Mouse (Mus musculus) embryonic facial prominence, embryonic 12.5 days (tissue): ENCODE data around the gene Ccdc148. TPM values are rescaled to one million over a fixed set of nuclear protein-coding genes. Genes with fewer than 3 reads are reported as not detected.

Experiments
- polyA plus RNA-seq: library from polyadenylated mRNA; unstranded; fragments of >200 nt; fragmentation: Nextera tagmentation; extraction: Ambion mirVana; gene quantifications from 2 replicates; pipeline ENCODE4 v1.2.1, GENCODE M21; 2016

Ccdc148 gene
- polyA plus RNA-seq, 1 experiment from 2014 or later, result 1.3 TPM

Other genes starting within 250 kb of the Ccdc148 start
- gene Pkp4, start 167 bp upstream of the Ccdc148 start, polyA plus RNA-seq, result 25.0 and 25.1 TPM in 2 replicates